Mouse (Mus musculus): ENCODE results near the gene Acer3.

DNA sequence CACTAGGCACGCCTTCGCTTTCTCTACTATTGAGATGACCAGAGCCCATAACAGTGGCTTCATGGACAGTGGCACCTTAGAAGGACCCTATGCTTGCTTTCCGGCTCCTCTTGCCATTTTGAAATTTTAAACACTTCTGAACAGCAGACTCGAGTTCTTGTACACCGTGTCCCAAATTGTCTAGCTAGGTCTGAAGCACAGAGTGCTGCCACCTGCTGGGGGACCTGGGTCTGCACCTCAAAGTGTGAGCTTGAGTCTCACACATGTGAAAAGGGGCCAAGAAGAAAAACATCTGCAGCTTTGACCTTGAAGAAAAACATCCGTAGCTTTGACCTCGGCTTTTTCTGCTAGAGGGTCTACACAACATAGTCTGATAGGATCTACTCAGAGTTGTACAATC is 27.0 kb upstream of the Acer3 start:
- TF ChIP-seq CTCF (IDR thresholded peaks at IDR 0.05; ENCODE audit: low read depth, low read length) (peak; percentile 46), GATA1 (IDR thresholded peaks at IDR 0.05; ENCODE audit: borderline replicate concordance, low read length) (no peak), TAL1 (conservative IDR thresholded peaks at IDR 0.05; ENCODE audit: low read depth, low read length) (no peak), POLR2AphosphoS5 (IDR thresholded peaks at IDR 0.05; ENCODE audit: insufficient replicate concordance, low read depth, low read length) (no peak), GATA2 (IDR thresholded peaks at IDR 0.05; ENCODE audit: borderline replicate concordance, low read depth, low read length) (no peak)

Data from G1E (cell line).